Mouse (Mus musculus) small intestine, adult 2 months (tissue): ENCODE results near the gene Xylb.

Source experiments
- CTCF ChIP-seq: fragments of 200-500 bp; IDR thresholded peaks from 2 replicates; pipeline ENCODE4 v1.5.1; 2012; ENCODE audit warnings: low read depth, mild to moderate bottlenecking, control low read depth, inconsistent platforms, low read length, moderate library complexity, mixed read lengths; ENCODE audit not compliant: insufficient replicate concordance, insufficient read length; ENCODE audit errors: extremely low read depth
- POLR2A ChIP-seq: fragments of 200-500 bp; IDR thresholded peaks from 2 replicates; pipeline ENCODE4 v1.6.1; 2012; ENCODE audit warnings: low read depth, mild to moderate bottlenecking, control low read depth, inconsistent platforms, low read length, moderate library complexity

- no peak for TF ChIP-seq CTCF
- TF ChIP-seq POLR2A, result no peak
Measured at GRCm38 (mm10) chr9:119320446-119320845, 36.7 kb upstream of the Xylb start.
